Mouse (Mus musculus) heart, postnatal 0 days (tissue): ENCODE results near the gene Abca4.

ENCODE experiments used
- CTCF ChIP-seq: IDR thresholded peaks from 2 replicates; pipeline ENCODE4 v1.5.1; 2016; ENCODE audit warnings: antibody characterized with exemption, control low read depth, low read depth
- EP300 ChIP-seq: IDR thresholded peaks from 2 replicates; pipeline ENCODE4 v1.6.1; 2016; ENCODE audit warnings: antibody characterized with exemption, low read depth

- no peak for TF ChIP-seq CTCF
- TF ChIP-seq EP300, result peak; percentile 84
These were observed 89.0 kb downstream of the Abca4 start for GRCm38 (mm10) chr3:122133255-122133654.
